ENCODE assay signal across 7 mouse cellular contexts in genomic region chr5:62765784-62766701, GRCm38 (mm10). TPM values are rescaled to one million over a fixed set of nuclear protein-coding genes. Genes with fewer than 3 reads are reported as not detected.
A peak's percentile ranks its signal among the peaks of the same experiment; 100 is the strongest.
DNase-seq lines count a peak whose midpoint lies in the region; ATAC-seq and TF ChIP-seq lines count a peak whose summit lies in the region.

Gene Arap2, minus strand, starts transcription at chr5:62766159.

- peak within 1 kb of the TSS; percentile 76 for H3ac ChIP-seq in myocyte (ENCODE audit: control insufficient read depth, insufficient read length)

- peak within 1 kb of the TSS; percentile 79 for H3K4me3 ChIP-seq in bone marrow, adult 2 months (replicated peaks; ENCODE audit: control insufficient read depth, low read depth, low read length)
- peak within 1 kb of the TSS; percentile 61 for H3K4me3 ChIP-seq in embryonic facial prominence, embryonic 15.5 days (replicated peaks)
- peak within 1 kb of the TSS; percentile 89 for H3K4me3 ChIP-seq in heart, embryonic 12.5 days
- H3K4me3 ChIP-seq in kidney, embryonic 15.5 days (replicated peaks) = peak within 1 kb of the TSS; percentile 51
- peak within 1 kb of the TSS; percentile 62 for H3K4me3 ChIP-seq in liver, embryonic 12.5 days
- peak within 1 kb of the TSS; percentile 36 for H3K4me3 ChIP-seq in myocyte

- ATAC-seq in embryonic facial prominence, embryonic 15.5 days (ENCODE audit: insufficient number of reproducible peaks, low FRiP score, low TSS enrichment, low read depth) = peak; percentile 88
- peak; percentile 71 for ATAC-seq in heart, embryonic 12.5 days (ENCODE audit: insufficient number of reproducible peaks, low FRiP score)
- ATAC-seq in kidney, embryonic 15.5 days (replicated peaks; ENCODE audit: low FRiP score) = peak; percentile 94
- peak; percentile 63 for ATAC-seq in liver, embryonic 12.5 days

- H3K9ac ChIP-seq in embryonic facial prominence, embryonic 15.5 days = peak within 1 kb of the TSS; percentile 37
- H3K9ac ChIP-seq in heart, embryonic 12.5 days = peak within 1 kb of the TSS; percentile 78
- H3K9ac ChIP-seq in kidney, embryonic 15.5 days = peak within 1 kb of the TSS; percentile 55
- H3K9ac ChIP-seq in liver, embryonic 12.5 days = peak within 1 kb of the TSS; percentile 56

- H3K36me3 ChIP-seq in embryonic facial prominence, embryonic 15.5 days = no peaks in the 10 kb centered on the region
- H3K36me3 ChIP-seq in heart, embryonic 12.5 days = no peaks in the 10 kb centered on the region
- no peaks in the 10 kb centered on the region for H3K36me3 ChIP-seq in kidney, embryonic 15.5 days
- H3K36me3 ChIP-seq in liver, embryonic 12.5 days = no peaks in the 10 kb centered on the region
- no peaks in the 10 kb centered on the region for H3K36me3 ChIP-seq in myocyte (ENCODE audit: control insufficient read depth, insufficient read depth)

- H3K9me3 ChIP-seq in embryonic facial prominence, embryonic 15.5 days (replicated peaks) = no peaks in the 10 kb centered on the region
- H3K9me3 ChIP-seq in heart, embryonic 12.5 days (replicated peaks) = no peaks in the 10 kb centered on the region
- H3K9me3 ChIP-seq in kidney, embryonic 15.5 days (replicated peaks) = no peaks in the 10 kb centered on the region
- H3K9me3 ChIP-seq in liver, embryonic 12.5 days (replicated peaks) = no peaks in the 10 kb centered on the region

- DNase-seq in spleen, postnatal 4 days (ENCODE audit: low spot score in 2 of 2) = peak; percentile 62 to 80

- 2% methylated on average over 95 of the region's 106 CpGs for WGBS in bone marrow, adult 2 months
- WGBS in embryonic facial prominence, embryonic 15.5 days = under 1% methylated on average over 69 of the region's 106 CpGs
- WGBS in heart, embryonic 12.5 days = 3% methylated on average over 103 of the region's 106 CpGs
- WGBS in kidney, embryonic 15.5 days = under 1% methylated on average over 78 of the region's 106 CpGs
- WGBS in liver, embryonic 12.5 days (ENCODE audit: insufficient replicate concordance) = under 1% methylated on average over 86 of the region's 106 CpGs

- H3K27ac ChIP-seq in bone marrow, adult 2 months (ENCODE audit: control insufficient read depth, insufficient read depth, low read depth, low read length, poor library complexity) = peak within 1 kb of the TSS; percentile 78
- H3K27ac ChIP-seq in embryonic facial prominence, embryonic 15.5 days (replicated peaks) = peak within 1 kb of the TSS; percentile 82
- H3K27ac ChIP-seq in heart, embryonic 12.5 days (ENCODE audit: poor library complexity, severe bottlenecking) = no peak within 1 kb of the TSS
- H3K27ac ChIP-seq in kidney, embryonic 15.5 days = 0 out of 2 replicates have a peak within 1 kb of the TSS, but pooled peaks have one; percentile 51
- no peak within 1 kb of the TSS for H3K27ac ChIP-seq in liver, embryonic 12.5 days

- H3K4me2 ChIP-seq in embryonic facial prominence, embryonic 15.5 days (replicated peaks) = peak within 1 kb of the TSS; percentile 84
- peak within 1 kb of the TSS; percentile 92 for H3K4me2 ChIP-seq in heart, embryonic 12.5 days
- H3K4me2 ChIP-seq in kidney, embryonic 15.5 days = peak within 1 kb of the TSS; percentile 84
- H3K4me2 ChIP-seq in liver, embryonic 12.5 days = peak within 1 kb of the TSS; percentile 76
- peak within 1 kb of the TSS; percentile 52 for H3K4me2 ChIP-seq in myocyte (ENCODE audit: low read depth)

- TF ChIP-seq POLR2A in bone marrow, adult 2 months (IDR thresholded peaks at IDR 0.05; ENCODE audit: borderline replicate concordance, control insufficient read depth, low read depth, low read length) = no peak
- peak; percentile 23 for TF ChIP-seq POLR2A in myocyte (IDR thresholded peaks at IDR 0.05; ENCODE audit: insufficient read length, low read depth)

- H3K27me3 ChIP-seq in embryonic facial prominence, embryonic 15.5 days = no peaks in the 10 kb centered on the region
- H3K27me3 ChIP-seq in heart, embryonic 12.5 days (replicated peaks) = no peaks in the 10 kb centered on the region
- no peaks in the 10 kb centered on the region for H3K27me3 ChIP-seq in kidney, embryonic 15.5 days
- H3K27me3 ChIP-seq in liver, embryonic 12.5 days (replicated peaks) = peaks cover 17% of the 10 kb centered on the region
- H3K27me3 ChIP-seq in myocyte (ENCODE audit: control insufficient read depth, insufficient read depth, insufficient read length) = no peaks in the 10 kb centered on the region

- no peaks in the 10 kb centered on the region; the same call in 1 of the 2 replicates for H3K4me1 ChIP-seq in bone marrow, adult 2 months (ENCODE audit: control insufficient read depth, insufficient read depth, low read length)
- peaks cover 6% of the 10 kb centered on the region; the same call in 1 of the 2 replicates for H3K4me1 ChIP-seq in embryonic facial prominence, embryonic 15.5 days
- H3K4me1 ChIP-seq in heart, embryonic 12.5 days (replicated peaks) = peaks cover 14% of the 10 kb centered on the region
- 0 out of 2 replicates have a peak, but pooled peaks cover 4% of the 10 kb centered on the region for H3K4me1 ChIP-seq in kidney, embryonic 15.5 days
- peaks cover 10% of the 10 kb centered on the region for H3K4me1 ChIP-seq in liver, embryonic 12.5 days

- TF ChIP-seq CTCF in bone marrow, adult 2 months (IDR thresholded peaks at IDR 0.05; ENCODE audit: control insufficient read depth, insufficient read depth, low read length) = no peak

- no peaks in the 10 kb centered on the region for H3K79me2 ChIP-seq in myocyte (ENCODE audit: control insufficient read depth, insufficient read depth)

TF ChIP-seq in myocyte, 11 proteins besides CTCF, POLR2A, EP300 and RAD21:
- TF ChIP-seq USF1 (IDR thresholded peaks at IDR 0.05; ENCODE audit: low read depth) (no peak), TCF3 (IDR thresholded peaks at IDR 0.05; ENCODE audit: insufficient read length, low read depth) (no peak), MAX (IDR thresholded peaks at IDR 0.05; ENCODE audit: low read depth) (no peak), REST (IDR thresholded peaks at IDR 0.05; ENCODE audit: insufficient read depth, insufficient read length) (no peak), TCF12 (IDR thresholded peaks at IDR 0.05; ENCODE audit: insufficient read depth, poor library complexity, severe bottlenecking) (no peak), MYOG (IDR thresholded peaks at IDR 0.05; ENCODE audit: control insufficient read depth in 1 of 3, insufficient read depth in 1 of 3, insufficient read length in 2 of 3, low read depth in 2 of 3) (peak in 1 of 3 experiments; percentile 28), SRF (IDR thresholded peaks at IDR 0.05; ENCODE audit: control insufficient read depth, insufficient read length, low read depth) (no peak), POLR2AphosphoS2 (IDR thresholded peaks at IDR 0.05; ENCODE audit: insufficient read length, low read depth) (no peak), CEBPB (IDR thresholded peaks at IDR 0.05; ENCODE audit: insufficient read depth, poor library complexity, severe bottlenecking) (no peak), E2F4 (IDR thresholded peaks at IDR 0.05; ENCODE audit: insufficient read depth) (no peak), MYOD1 (IDR thresholded peaks at IDR 0.05; ENCODE audit: control insufficient read depth in 1 of 3, insufficient read length in 2 of 3, low read depth in 2 of 3) (peak in 1 of 3 experiments; percentile 60)
TF ChIP-seq in myocyte: peak in this region for 2.

RNA-seq across cellular contexts. Expression of gene Arap2, which starts in this region (rescaled TPM):
- 6.0 and 8.4 TPM in 2 replicates for polyA plus RNA-seq in bone marrow, adult 2 months (2011; ENCODE audit: insufficient read depth, insufficient read length, low replicate concordance, missing spikeins)
- polyA plus RNA-seq in embryonic facial prominence, embryonic 15.5 days (2015; fragmentation: Nextera tagmentation; extraction: Ambion mirVana) = 12.9 and 14.3 TPM in 2 replicates
- polyA plus RNA-seq in heart, embryonic 12.5 days (2016; fragmentation: Nextera tagmentation; extraction: Ambion mirVana) = 4.4 and 4.5 TPM in 2 replicates
- 3.3 and 3.8 TPM in 2 replicates for polyA plus RNA-seq in kidney, embryonic 15.5 days (2015; fragmentation: Nextera tagmentation; extraction: Ambion mirVana)
- 2.8 and 3.2 TPM in 2 replicates for polyA plus RNA-seq in liver, embryonic 12.5 days (2016; fragmentation: Nextera tagmentation; extraction: Ambion mirVana)
- polyA plus RNA-seq in myocyte (2012; fragmentation: generic; extraction: Trizol) = 1.2 TPM

Comparison
In these comparisons a context has a peak if more than half of its experiments do, and no peak if none do; other contexts are left out.
1. H3K27ac ChIP-seq: peak in bone marrow, adult 2 months (single experiment), embryonic facial prominence, embryonic 15.5 days (single experiment) and kidney, embryonic 15.5 days (single experiment); none in heart, embryonic 12.5 days (single experiment) and liver, embryonic 12.5 days (single experiment).
2. H3K4me3 ChIP-seq: peak in every context shown above with its lines; median percentile 89 in heart, embryonic 12.5 days; 79 in bone marrow, adult 2 months; 62 in liver, embryonic 12.5 days; 61 in embryonic facial prominence, embryonic 15.5 days; 51 in kidney, embryonic 15.5 days; 36 in myocyte.
3. Peak in every context shown above with its lines, with median percentiles within 50 percentile points of each other: ATAC-seq, H3K4me2 ChIP-seq and H3K9ac ChIP-seq.